ENCODE assay signal across 10 mouse cellular contexts in the genomic region with DNA sequence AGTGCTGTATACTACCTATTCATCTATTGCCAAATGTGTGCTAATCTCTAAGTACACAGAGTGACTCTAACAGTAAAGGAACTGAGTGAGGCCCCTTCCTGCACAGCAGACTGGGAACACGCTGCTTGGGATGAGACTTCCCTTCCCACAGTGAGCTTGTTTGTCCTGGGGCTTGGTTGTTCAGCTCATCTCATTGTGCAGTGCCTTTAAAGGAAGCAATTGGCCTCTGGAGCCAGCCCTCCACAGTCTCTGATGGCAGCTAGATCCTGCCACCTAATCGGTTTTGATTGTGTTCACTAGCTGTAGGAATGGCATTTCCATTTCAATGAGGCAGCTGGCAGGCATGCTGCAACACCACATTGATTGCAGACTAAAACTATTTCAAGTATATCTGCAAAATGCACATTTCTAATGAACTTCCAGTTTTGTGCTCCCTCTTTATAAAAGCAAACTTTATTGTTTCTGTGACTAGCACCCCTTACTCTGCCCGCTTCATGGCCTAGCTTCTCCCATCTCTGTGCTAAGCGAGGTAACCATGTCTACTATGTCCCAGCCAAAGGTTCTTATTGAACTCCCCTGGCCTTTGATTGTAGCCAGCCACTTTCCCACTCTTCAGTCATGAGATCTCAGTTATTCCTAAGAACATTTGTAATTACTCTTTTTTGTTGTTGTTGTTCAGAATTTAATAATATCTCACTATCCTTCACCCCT.
A peak's percentile ranks its signal among the peaks of the same experiment; 100 is the strongest.
DNase-seq lines count a peak whose midpoint lies in the region; ATAC-seq lines count a peak whose summit lies in the region.
"Had no signal": no experiment of that assay in that cellular context is flagged by ENCODE, and none has a peak within 500 bp of the region (broad histone marks: within the 10 kb centered on the region; RNA-seq: fewer than 3 reads in every experiment).

No protein-coding gene starts in this region.

- no peaks in the 10 kb centered on the region for H3K27me3 ChIP-seq in neural tube, embryonic 11.5 days (ENCODE audit: control insufficient read depth, insufficient read depth, low read length)
- no peaks in the 10 kb centered on the region for H3K27me3 ChIP-seq in forebrain, embryonic 15.5 days
- H3K27me3 ChIP-seq: embryonic facial prominence, embryonic 12.5 days had no signal

- H3K9me3 ChIP-seq in neural tube, embryonic 11.5 days (ENCODE audit: control insufficient read depth, low read length) = no peaks in the 10 kb centered on the region
- no peaks in the 10 kb centered on the region for H3K9me3 ChIP-seq in forebrain, embryonic 15.5 days
- H3K9me3 ChIP-seq: embryonic facial prominence, embryonic 12.5 days had no signal

- WGBS in neural tube, embryonic 11.5 days = 40% methylated on average over 4 of the region's 4 CpGs
- 8% methylated on average over 4 of the region's 4 CpGs for WGBS in forebrain, embryonic 15.5 days

- ATAC-seq in neural tube, embryonic 11.5 days (ENCODE audit: insufficient read depth, low FRiP score, low TSS enrichment) = no peak; the same call in 1 of the 2 replicates
- ATAC-seq in forebrain, embryonic 15.5 days (replicated peaks) = peak; percentile 92
- ATAC-seq in monocyte, adult 5-6 weeks (replicated peaks; ENCODE audit: insufficient number of reproducible peaks, low FRiP score, low TSS enrichment, poor library complexity, severe bottlenecking) = no peak

- H3K4me2 ChIP-seq in neural tube, embryonic 11.5 days (ENCODE audit: low read depth) = no peak overlapping the region
- H3K4me2 ChIP-seq in forebrain, embryonic 15.5 days (replicated peaks) = no peak overlapping the region
- H3K4me2 ChIP-seq: embryonic facial prominence, embryonic 12.5 days had no signal

- no peaks in the 10 kb centered on the region for H3K36me3 ChIP-seq in neural tube, embryonic 11.5 days (ENCODE audit: control insufficient read depth, insufficient read depth, low read length)
- no peaks in the 10 kb centered on the region for H3K36me3 ChIP-seq in forebrain, embryonic 15.5 days
- H3K36me3 ChIP-seq: embryonic facial prominence, embryonic 12.5 days had no signal

- no peak overlapping the region for H3K9ac ChIP-seq in neural tube, embryonic 11.5 days (ENCODE audit: low read length)
- H3K9ac ChIP-seq in forebrain, embryonic 15.5 days (replicated peaks) = no peak overlapping the region
- H3K9ac ChIP-seq: embryonic facial prominence, embryonic 12.5 days had no signal

- no peak overlapping the region for H3K4me3 ChIP-seq in neural tube, embryonic 11.5 days (ENCODE audit: low read depth, low read length)
- no peak overlapping the region for H3K4me3 ChIP-seq in forebrain, embryonic 15.5 days
- H3K4me3 ChIP-seq: embryonic facial prominence, embryonic 12.5 days had no signal

- H3K27ac ChIP-seq in neural tube, embryonic 11.5 days (ENCODE audit: low read depth, low read length) = no peak overlapping the region
- H3K27ac ChIP-seq in forebrain, embryonic 15.5 days (replicated peaks) = peak overlapping the region; percentile 68
- H3K27ac ChIP-seq: embryonic facial prominence, embryonic 12.5 days had no signal

- H3K4me1 ChIP-seq in neural tube, embryonic 11.5 days (ENCODE audit: control insufficient read depth, insufficient read depth, low read length) = no peaks in the 10 kb centered on the region
- peaks cover 13% of the 10 kb centered on the region; the same call in 1 of the 2 replicates for H3K4me1 ChIP-seq in forebrain, embryonic 15.5 days
- H3K4me1 ChIP-seq: embryonic facial prominence, embryonic 12.5 days had no signal

- peak; percentile 33 for DNase-seq in neural tube, embryonic 11.5 days (ENCODE audit: low spot score)
- no peak for DNase-seq in neural tube, embryonic 10.5 days (ENCODE audit: extremely low spot score, low spot score)
- DNase-seq in layer of hippocampus, adult 9-11 months = peak; percentile 62
- DNase-seq in telencephalon, adult 2 months (ENCODE audit: low read depth, low spot score) = peak; percentile 31
- DNase-seq in gastrocnemius, postnatal 4 days (ENCODE audit: low spot score in 2 of 2) = no peak
- DNase-seq: kidney, postnatal 10 days; liver had no signal

Comparison
In these comparisons a context has a peak if more than half of its experiments do, and no peak if none do; other contexts are left out.
1. DNase-seq: peak in neural tube, embryonic 11.5 days (single experiment), layer of hippocampus, adult 9-11 months (single experiment) and telencephalon, adult 2 months (single experiment); none in neural tube, embryonic 10.5 days (single experiment) and gastrocnemius, postnatal 4 days (0 of 2).